Mouse (Mus musculus) liver, embryonic 11.5 days (tissue): ENCODE results near the gene Slc25a53. TPM values are rescaled to one million over a fixed set of nuclear protein-coding genes. Genes with fewer than 3 reads are reported as not detected.
"Not testable (repeated sequence)": the region's sequence is repeated elsewhere in the genome, so short reads cannot be mapped to it uniquely, and the experiment has no call there.

Source experiments
- ATAC-seq: fragments of 200-750 bp; cut with Nextera tagmentation; replicated peaks from 2 replicates; pipeline ENCODE4 v1.8.0; 2017; ENCODE audit warnings: moderate number of reproducible peaks, mild to moderate bottlenecking, moderate TSS enrichment, moderate library complexity; ENCODE audit not compliant: low FRiP score
- DNase-seq: peaks from one replicate; pipeline ENCODE4 v3.0.0-alpha.2; 2017; ENCODE audit warnings: low spot score
- H3K27ac ChIP-seq: fragments of 300-500 bp; sonication (generic); 2 replicates; pipeline ENCODE4 v1.5.1; 2014; ENCODE audit warnings: mild to moderate bottlenecking, low read depth, low read length, control low read depth
- H3K27me3 ChIP-seq: fragments of 300-500 bp; sonication (generic); replicated peaks from 2 replicates; pipeline ENCODE4 v1.6.1; 2014; ENCODE audit warnings: low read length, mixed read lengths; ENCODE audit not compliant: control insufficient read depth, insufficient read depth
- H3K36me3 ChIP-seq: fragments of 300-500 bp; sonication (generic); 2 replicates; pipeline ENCODE4 v1.6.1; 2014; ENCODE audit warnings: mild to moderate bottlenecking, low read length, moderate library complexity, mixed read lengths; ENCODE audit not compliant: control insufficient read depth, insufficient read depth
- H3K4me1 ChIP-seq: fragments of 300-500 bp; sonication (generic); replicated peaks from 2 replicates; pipeline ENCODE4 v1.6.1; 2014; ENCODE audit warnings: low read length, mixed read lengths; ENCODE audit not compliant: control insufficient read depth, insufficient read depth
- H3K4me2 ChIP-seq: fragments of 300-500 bp; sonication (generic); 2 replicates; pipeline ENCODE4 v1.6.1; 2014; ENCODE audit warnings: mild to moderate bottlenecking, control low read depth, moderate library complexity
- H3K4me3 ChIP-seq: fragments of 300-500 bp; sonication (generic); 2 replicates; pipeline ENCODE4 v1.5.1; 2014; ENCODE audit warnings: low read depth, low read length, control low read depth
- H3K9ac ChIP-seq: fragments of 300-500 bp; sonication (generic); 2 replicates; pipeline ENCODE4 v1.6.1; 2014; ENCODE audit warnings: low read depth, low read length, control low read depth
- H3K9me3 ChIP-seq: fragments of 300-500 bp; sonication (generic); 2 replicates; pipeline ENCODE4 v1.6.1; 2016; ENCODE audit warnings: low read length, inconsistent platforms, mixed read lengths; ENCODE audit not compliant: control insufficient read depth
- WGBS: fragments of 180-500 bp; shearing (Covaris S2); extraction: QIAGEN DNeasy Blood & Tissue Kit; methylation state at CpG from one replicate; pipeline ENCODE4 v1.1.7; 2014; 5-methylcytosine and 5-hydroxymethylcytosine counted together
- polyA plus RNA-seq: library from polyadenylated mRNA; unstranded; fragments of >200 nt; fragmentation: Nextera tagmentation; extraction: Ambion mirVana; gene quantifications from 2 replicates; pipeline ENCODE4 v1.2.1, GENCODE M21; 2014

Slc25a53 gene
- polyA plus RNA-seq, 1 experiment from 2014 or later: 3.7 TPM

DNA sequence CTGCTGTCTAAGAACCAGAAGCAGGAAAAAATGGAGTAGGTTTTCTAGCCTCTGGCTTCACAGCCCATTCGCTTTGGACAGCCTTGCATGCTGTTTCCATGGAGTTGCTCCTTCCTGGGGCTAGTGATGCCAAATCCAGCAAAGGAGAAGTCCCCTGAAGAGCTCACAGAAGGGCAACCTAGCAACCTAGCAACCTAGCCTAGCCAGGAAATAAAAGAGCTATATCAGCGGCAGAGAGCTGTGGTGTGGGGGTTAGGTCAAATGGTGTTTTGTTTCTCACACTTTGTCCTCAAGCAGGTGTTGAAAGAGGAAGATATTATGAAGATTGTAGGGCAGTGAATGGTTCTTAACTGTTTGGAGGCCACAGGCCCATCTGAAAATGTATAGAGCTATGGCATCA lies 46.8 kb downstream of the Slc25a53 start:
- peaks cover 25% of the 10 kb centered on the region for H3K27me3 ChIP-seq
- WGBS: 54% methylated on average over 2 of the region's 2 CpGs
- H3K27ac ChIP-seq: no peak overlapping the region
- ATAC-seq: no peak
- no peaks in the 10 kb centered on the region for H3K9me3 ChIP-seq
- no peak for DNase-seq
- H3K4me1 ChIP-seq: no peaks in the 10 kb centered on the region
- no peak overlapping the region for H3K4me3 ChIP-seq
- no peak overlapping the region for H3K4me2 ChIP-seq
- H3K9ac ChIP-seq: no peak overlapping the region
- H3K36me3 ChIP-seq: no peaks in the 10 kb centered on the region

DNA sequence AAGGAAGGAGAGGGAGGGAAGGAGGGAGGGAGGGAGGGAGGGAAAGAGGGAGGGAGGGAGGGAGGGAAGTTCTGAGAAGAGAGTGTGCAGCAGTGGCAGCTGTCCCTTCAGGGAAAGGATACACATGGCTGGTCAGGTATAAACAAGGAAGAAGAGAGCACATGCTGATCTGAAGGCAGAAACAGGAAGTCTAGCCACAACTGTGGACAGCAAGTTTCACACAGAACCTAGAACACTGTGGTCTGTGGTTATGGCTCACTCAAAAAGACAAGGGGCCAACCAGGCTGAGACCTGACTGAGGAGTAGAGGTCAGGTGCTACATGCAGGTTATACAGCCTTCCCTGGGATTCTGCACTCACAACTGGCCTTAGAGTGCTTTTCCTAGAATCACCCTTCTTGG lies 52.1 kb downstream of the Slc25a53 start:
- H3K4me3 ChIP-seq: no peak overlapping the region
- no peaks in the 10 kb centered on the region for H3K36me3 ChIP-seq
- no peak for ATAC-seq
- DNase-seq: no peak
- no peaks in the 10 kb centered on the region for H3K9me3 ChIP-seq
- H3K4me2 ChIP-seq: no peak overlapping the region
- no peaks in the 10 kb centered on the region for H3K4me1 ChIP-seq
- no peak overlapping the region for H3K9ac ChIP-seq
- H3K27me3 ChIP-seq: 0 out of 2 replicates have a peak, but pooled peaks cover under 1% of the 10 kb centered on the region
- no peak overlapping the region for H3K27ac ChIP-seq

DNA sequence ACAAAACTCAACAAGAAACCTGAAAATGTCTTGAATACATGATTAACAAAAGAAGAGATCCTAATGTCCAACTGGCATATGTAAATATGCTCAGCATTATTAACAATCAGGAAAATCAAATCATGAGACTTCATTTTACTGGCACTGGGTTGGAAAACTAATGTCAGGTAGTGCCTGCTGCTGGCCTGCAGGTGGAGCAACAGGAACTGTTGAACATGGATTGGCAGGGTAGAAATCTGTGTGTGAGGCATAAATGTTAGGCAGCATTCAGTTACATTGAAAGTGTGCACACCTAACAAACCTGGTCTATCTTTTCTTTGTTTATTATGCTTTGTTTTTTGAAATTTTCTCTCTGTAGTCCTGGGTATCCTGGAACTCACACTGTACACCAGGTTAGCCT lies 59.5 kb downstream of the Slc25a53 start:
- H3K9me3 ChIP-seq: no peaks in the 10 kb centered on the region
- H3K4me2 ChIP-seq: no peak overlapping the region
- no peak overlapping the region for H3K27ac ChIP-seq
- no peak overlapping the region for H3K9ac ChIP-seq
- no peaks in the 10 kb centered on the region for H3K27me3 ChIP-seq
- ATAC-seq (no peak), DNase-seq (no peak)
- no peaks in the 10 kb centered on the region for H3K4me1 ChIP-seq
- H3K36me3 ChIP-seq: no peaks in the 10 kb centered on the region
- H3K4me3 ChIP-seq: no peak overlapping the region

DNA sequence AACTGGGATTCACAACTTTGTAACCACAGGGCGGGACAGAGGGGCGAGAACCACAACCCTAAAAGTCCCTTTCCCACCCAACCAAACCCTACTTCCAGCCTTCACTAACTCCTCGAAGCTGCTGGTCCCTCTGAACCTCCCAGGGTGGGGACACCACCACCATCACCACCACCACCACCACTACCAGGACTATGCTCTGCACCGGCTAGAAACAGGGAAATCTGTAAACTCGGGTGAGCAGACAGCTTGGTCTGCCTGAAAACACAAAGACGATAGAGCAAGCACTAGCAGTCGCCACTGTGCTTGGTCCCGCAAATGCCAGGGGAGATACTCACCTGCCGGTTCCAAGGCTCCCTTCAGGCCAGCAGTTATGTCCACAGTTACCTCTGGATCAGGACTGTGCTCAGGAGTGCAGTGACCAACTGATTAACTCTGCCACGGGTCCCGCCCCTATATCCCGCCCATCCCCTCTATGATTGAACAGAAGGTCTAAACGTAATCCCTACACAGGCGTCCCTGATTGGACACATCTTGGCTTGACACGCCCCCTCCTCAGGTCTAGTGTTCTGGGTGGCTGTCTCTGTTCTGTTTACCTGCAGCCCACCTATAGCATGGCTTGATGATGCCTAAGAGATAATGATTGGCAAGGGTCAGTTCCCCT lies 61.5 kb downstream of the Slc25a53 start, which contains the start of the genes Tmsb15l and Tmsb15b1:
Gene Tmsb15l, minus strand, starts transcription at position 446 of the 661 bp plus-strand sequence.
Gene Tmsb15b1, minus strand, starts transcription at position 451 of the 661 bp plus-strand sequence.
- H3K27me3 ChIP-seq: no peaks in the 10 kb centered on the region
- DNase-seq (peak; percentile 47), ATAC-seq (peak; percentile 99)
- H3K4me2 ChIP-seq: peak within 1 kb of the TSS; percentile 57
- H3K4me3 ChIP-seq: peak within 1 kb of the TSS; percentile 39
- H3K36me3 ChIP-seq: no peaks in the 10 kb centered on the region
- no peaks in the 10 kb centered on the region for H3K4me1 ChIP-seq
- H3K9ac ChIP-seq: no peak within 1 kb of the TSS
- no peak within 1 kb of the TSS for H3K27ac ChIP-seq
- no peaks in the 10 kb centered on the region for H3K9me3 ChIP-seq
- 22% methylated on average over 15 of the region's 15 CpGs for WGBS

DNA sequence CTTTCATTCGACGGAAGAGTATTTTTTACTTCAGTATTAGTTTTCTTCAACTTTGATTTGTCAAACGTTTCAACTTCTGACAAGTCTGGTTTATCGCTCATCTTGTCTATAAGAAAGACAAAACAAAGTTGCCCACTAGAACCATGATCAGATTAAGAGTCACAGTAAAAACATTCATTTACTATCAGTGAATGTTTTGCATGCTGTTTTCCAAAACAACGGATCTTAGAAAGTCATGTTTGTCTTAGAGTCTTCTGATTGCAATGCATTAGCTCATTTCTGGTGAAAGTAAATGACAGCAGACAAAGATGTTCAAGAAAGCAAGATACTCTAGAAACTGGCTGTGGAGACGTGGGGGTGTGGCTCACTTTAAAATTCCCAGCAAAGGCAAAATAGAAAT lies 62.7 kb downstream of the Slc25a53 start, which contains the start of gene Tmsb15b2:
Gene Tmsb15b2, minus strand, starts transcription at position 101 of the 400 bp plus-strand sequence.
- not testable (repeated sequence) for DNase-seq, H3K36me3 ChIP-seq
- peak within 1 kb of the TSS; percentile 39; the same call in 1 of the 2 replicates for H3K4me3 ChIP-seq

DNA sequence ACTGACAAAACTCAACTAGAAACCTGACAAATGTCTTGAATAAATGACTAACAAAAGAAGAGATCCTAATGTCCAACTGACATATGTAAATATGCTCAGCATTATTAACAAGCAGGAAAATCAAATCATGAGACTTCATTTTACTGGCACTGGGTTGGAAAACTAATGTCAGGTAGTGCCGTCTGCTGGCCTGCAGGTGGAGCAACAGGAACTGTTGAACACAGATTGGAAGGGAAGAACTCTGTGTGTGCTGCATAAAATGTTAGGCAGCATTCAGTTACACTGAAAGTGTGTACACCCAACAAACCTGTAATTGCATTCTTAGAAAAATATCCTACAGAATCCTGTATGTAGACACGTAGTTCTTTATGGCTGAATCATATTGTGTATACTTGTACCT lies 78.4 kb downstream of the Slc25a53 start:
- WGBS: 16% methylated on average over 2 of the region's 2 CpGs
- H3K36me3 ChIP-seq: no peaks in the 10 kb centered on the region
- no peak for DNase-seq

More for the DNA sequence above, 62.7 kb downstream of the Slc25a53 start, which contains the start of gene Tmsb15b2:
- H3K4me2 ChIP-seq: peak within 1 kb of the TSS; percentile 57
- H3K27me3 ChIP-seq, H3K27ac ChIP-seq, H3K4me1 ChIP-seq, H3K9ac ChIP-seq, ATAC-seq, H3K9me3 ChIP-seq: not testable (repeated sequence)
- 80% methylated on average over 6 of the region's 6 CpGs for WGBS

DNA sequence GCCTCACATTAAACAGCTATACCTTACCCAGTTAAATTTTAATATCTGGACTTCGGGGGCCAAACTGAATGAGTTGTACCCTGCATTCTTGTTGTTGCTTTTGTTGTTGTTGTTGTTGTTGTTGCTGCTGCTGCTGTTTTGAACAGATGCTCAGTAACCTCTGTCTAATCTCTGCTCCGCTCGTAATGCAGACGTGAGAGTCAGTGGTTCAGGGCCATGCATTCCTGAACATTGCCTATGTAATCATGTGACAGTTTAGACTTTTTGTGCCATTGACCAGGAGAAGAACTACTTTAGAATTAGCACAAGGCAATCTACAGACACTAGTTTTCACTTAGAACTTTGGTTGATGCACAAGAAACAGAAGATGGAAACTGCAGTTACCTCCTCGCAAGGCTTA lies 79.8 kb downstream of the Slc25a53 start:
- H3K4me2 ChIP-seq: not testable (repeated sequence)

More for the DNA sequence above, 78.4 kb downstream of the Slc25a53 start:
- no peak overlapping the region for H3K27ac ChIP-seq
- H3K27me3 ChIP-seq: no peaks in the 10 kb centered on the region
- no peaks in the 10 kb centered on the region for H3K9me3 ChIP-seq
- H3K4me2 ChIP-seq: no peak overlapping the region
- H3K4me1 ChIP-seq: no peaks in the 10 kb centered on the region
- H3K9ac ChIP-seq: no peak overlapping the region
- no peak for ATAC-seq
- H3K4me3 ChIP-seq: no peak overlapping the region

DNA sequence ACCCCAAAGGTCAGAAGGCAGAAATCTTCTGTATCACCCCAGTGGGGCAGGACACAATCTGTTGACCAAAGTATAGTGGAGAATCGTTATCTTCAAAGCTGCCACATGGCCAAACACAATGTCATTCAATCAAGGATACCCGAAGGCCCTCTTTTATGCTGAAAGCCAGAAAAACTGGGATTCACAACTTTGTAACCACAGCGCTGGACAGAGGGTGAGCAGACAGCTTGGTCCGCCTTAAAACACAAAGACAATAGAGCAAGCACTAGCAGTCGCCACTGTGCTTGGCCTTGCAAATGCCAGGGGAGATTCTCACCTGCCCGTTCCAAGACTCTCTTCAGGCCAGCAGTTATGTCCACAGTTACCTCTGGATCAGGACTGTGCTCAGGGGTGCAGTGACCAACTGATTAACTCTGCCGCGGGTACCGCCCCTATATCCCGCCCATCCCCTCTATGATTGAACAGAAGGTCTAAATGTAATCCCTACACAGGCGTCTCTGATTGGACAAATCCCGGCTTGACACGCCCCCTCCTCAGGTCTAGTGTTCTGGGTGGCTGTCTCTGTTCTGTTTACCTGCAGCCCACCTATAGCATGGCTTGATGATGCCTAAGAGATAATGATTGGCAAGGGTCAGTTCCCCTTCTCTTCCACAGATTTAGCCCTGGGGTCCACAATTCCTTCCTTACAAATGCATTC lies 80.4 kb downstream of the Slc25a53 start:
- H3K27me3 ChIP-seq, H3K4me3 ChIP-seq, DNase-seq, H3K9ac ChIP-seq, H3K27ac ChIP-seq, H3K36me3 ChIP-seq, H3K9me3 ChIP-seq, H3K4me1 ChIP-seq: not testable (repeated sequence)
- H3K4me2 ChIP-seq: peak overlapping the region; percentile 33
- WGBS: 33% methylated on average over 13 of the region's 13 CpGs
- ATAC-seq: peak; percentile 82

More for the DNA sequence above, 79.8 kb downstream of the Slc25a53 start:
- not testable (repeated sequence) for H3K27me3 ChIP-seq, H3K27ac ChIP-seq, H3K9me3 ChIP-seq, DNase-seq, H3K36me3 ChIP-seq, H3K4me3 ChIP-seq, ATAC-seq, H3K4me1 ChIP-seq, H3K9ac ChIP-seq
- 58% methylated on average over 5 of the region's 5 CpGs for WGBS
